Mouse (Mus musculus) urinary bladder, adult 18-20 months (tissue): ENCODE data around the gene Pold4.
A peak's percentile ranks its signal among the peaks of the same experiment; 100 is the strongest.

Experiments
- DNase-seq, 2 experiments: peaks; one replicate each; pipeline ENCODE4 v3.0.0; 2022; ENCODE audit warnings: low spot score in 2 of 2, mixed read lengths in 2 of 2

The Pold4 gene

GRCm38 (mm10) chr19:4203604-4204326 lies 27.9 kb upstream of the Pold4 start:
- no peak for DNase-seq

GRCm38 (mm10) chr19:4204889-4205288 lies 26.8 kb upstream of the Pold4 start:
- DNase-seq = no peak

GRCm38 (mm10) chr19:4206971-4207370 lies 24.7 kb upstream of the Pold4 start:
- peak in 1 of 2 experiments; percentile 66 for DNase-seq

- DNase-seq = no peak
These were observed 23.1 kb upstream of the Pold4 start for GRCm38 (mm10) chr19:4208563-4208962.

- no peak for DNase-seq
These were observed 19.7 kb upstream of the Pold4 start for GRCm38 (mm10) chr19:4211891-4212588.

- DNase-seq = peak in 1 of 2 experiments; percentile 53
These were observed 18.1 kb upstream of the Pold4 start for GRCm38 (mm10) chr19:4213524-4213974.

- peak in 1 of 2 experiments; percentile 50 for DNase-seq
These were observed 17.5 kb upstream of the Pold4 start, which contains the start of the genes Clcf1 and AC109138.7 for GRCm38 (mm10) chr19:4214071-4214770. Clcf1 (plus strand) TSS chr19:4214238. AC109138.7 (plus strand) TSS chr19:4214357.

- DNase-seq = no peak
These were observed 16.8 kb upstream of the Pold4 start for GRCm38 (mm10) chr19:4214771-4215450.

GRCm38 (mm10) chr19:4215451-4215840 lies 16.3 kb upstream of the Pold4 start:
- DNase-seq = no peak

GRCm38 (mm10) chr19:4216041-4216685 lies 15.5 kb upstream of the Pold4 start:
- DNase-seq = no peak

- no peak for DNase-seq
These were observed 14.6 kb upstream of the Pold4 start for GRCm38 (mm10) chr19:4217140-4217539.

GRCm38 (mm10) chr19:4217855-4218254 lies 13.8 kb upstream of the Pold4 start:
- DNase-seq = no peak

- no peak for DNase-seq
These were observed 13.4 kb upstream of the Pold4 start for GRCm38 (mm10) chr19:4218293-4218692.

- no peak for DNase-seq
These were observed 12.9 kb upstream of the Pold4 start for GRCm38 (mm10) chr19:4218784-4219183.

GRCm38 (mm10) chr19:4219943-4220342 lies 11.8 kb upstream of the Pold4 start:
- no peak for DNase-seq

GRCm38 (mm10) chr19:4220416-4220815 lies 11.3 kb upstream of the Pold4 start:
- no peak for DNase-seq

- DNase-seq = no peak
These were observed 10.5 kb upstream of the Pold4 start for GRCm38 (mm10) chr19:4220957-4221743.

GRCm38 (mm10) chr19:4222165-4222564 lies 9.5 kb upstream of the Pold4 start:
- no peak for DNase-seq

- no peak for DNase-seq
These were observed 4.9 kb upstream of the Pold4 start for GRCm38 (mm10) chr19:4226779-4227178.

- no peak for DNase-seq
These were observed 4.3 kb upstream of the Pold4 start for GRCm38 (mm10) chr19:4227446-4227845.
